Mouse (Mus musculus) bone marrow macrophage, adult 2 months (primary cell): ENCODE data around the gene Ube2e2.

Source experiments
- CTCF ChIP-seq: IDR thresholded peaks from 2 replicates; pipeline ENCODE4 v1.5.1; 2012; ENCODE audit warnings: low read depth, mild to moderate bottlenecking, low read length, moderate library complexity
- POLR2A ChIP-seq: IDR thresholded peaks from 2 replicates; pipeline ENCODE4 v1.6.1; 2012; ENCODE audit warnings: mild to moderate bottlenecking, low read depth, low read length, borderline replicate concordance

DNA sequence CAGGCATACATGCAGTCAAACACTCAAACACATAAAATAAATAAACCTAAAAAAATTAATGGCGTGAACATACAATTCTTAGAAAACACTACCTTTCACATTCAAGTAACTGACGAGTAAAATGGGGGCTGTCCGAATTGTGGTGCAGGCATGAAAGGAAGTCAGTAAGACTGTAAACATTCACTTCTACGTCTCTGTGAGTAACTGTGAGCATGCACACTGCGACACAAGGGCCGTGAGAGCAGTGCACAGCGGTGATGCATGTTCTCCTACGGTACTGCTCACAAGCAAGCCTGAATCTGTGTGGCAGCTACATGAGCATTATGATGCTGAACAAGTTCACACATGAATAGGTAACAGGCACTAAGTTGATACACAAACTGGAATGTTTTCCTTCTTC, 223.4 kb downstream of the Ube2e2 start:
- TF ChIP-seq CTCF (no peak), POLR2A (no peak)
